Mouse (Mus musculus) spleen, postnatal 36 days (tissue): ENCODE results near the gene Upb1.
A peak's percentile ranks its signal among the peaks of the same experiment; 100 is the strongest.
"Not testable (repeated sequence)": the region's sequence is repeated elsewhere in the genome, so short reads cannot be mapped to it uniquely, and the experiment has no call there.

ENCODE experiments used
- DNase-seq, 2 experiments: peaks; one replicate each; pipeline ENCODE4 v3.0.0; 2022; ENCODE audit warnings: low spot score in 2 of 2, mixed read lengths in 1 of 2

Upb1 gene

GRCm38 (mm10) chr10:75400958-75401357 lies at the start of gene Upb1:
Gene Upb1 (plus strand): TSS chr10:75401115.
- no peak for DNase-seq

- DNase-seq = no peak
Observed at GRCm38 (mm10) chr10:75352541-75352940, 48.4 kb upstream of the Upb1 start.

- not testable (repeated sequence) for DNase-seq
Observed at GRCm38 (mm10) chr10:75353838-75354241, 47.1 kb upstream of the Upb1 start.

- DNase-seq = no peak
Observed at GRCm38 (mm10) chr10:75355341-75355740, 45.6 kb upstream of the Upb1 start.

- DNase-seq = not testable (repeated sequence)
Observed at GRCm38 (mm10) chr10:75364214-75364690, 36.7 kb upstream of the Upb1 start.

- no peak for DNase-seq
Observed at GRCm38 (mm10) chr10:75364796-75365195, 36.1 kb upstream of the Upb1 start.

- DNase-seq = peak; percentile 31 to 50
Observed at GRCm38 (mm10) chr10:75365231-75365633, 35.7 kb upstream of the Upb1 start.

GRCm38 (mm10) chr10:75373655-75374351 lies 27.1 kb upstream of the Upb1 start:
- DNase-seq = not testable (repeated sequence)

GRCm38 (mm10) chr10:75378688-75379087 lies 22.2 kb upstream of the Upb1 start:
- no peak for DNase-seq

GRCm38 (mm10) chr10:75390156-75390555 lies 10.8 kb upstream of the Upb1 start:
- DNase-seq = no peak

- DNase-seq = no peak
Observed at GRCm38 (mm10) chr10:75390832-75391231, 10.1 kb upstream of the Upb1 start.

- DNase-seq = no peak
Observed at GRCm38 (mm10) chr10:75394796-75395195, 6.1 kb upstream of the Upb1 start.

GRCm38 (mm10) chr10:75396966-75397365 lies 3.9 kb upstream of the Upb1 start:
- DNase-seq = no peak

GRCm38 (mm10) chr10:75405916-75406315 lies 5.0 kb downstream of the Upb1 start:
- no peak for DNase-seq

GRCm38 (mm10) chr10:75406755-75407154 lies 5.8 kb downstream of the Upb1 start:
- no peak for DNase-seq

GRCm38 (mm10) chr10:75407741-75408140 lies 6.8 kb downstream of the Upb1 start:
- no peak for DNase-seq

- DNase-seq = peak; percentile 49 to 50
Observed at GRCm38 (mm10) chr10:75411343-75412113, 10.6 kb downstream of the Upb1 start.

GRCm38 (mm10) chr10:75412114-75413103 lies 11.5 kb downstream of the Upb1 start:
- no peak for DNase-seq

- DNase-seq = no peak
Observed at GRCm38 (mm10) chr10:75414925-75415324, 14.0 kb downstream of the Upb1 start.

GRCm38 (mm10) chr10:75417363-75418042 lies 16.6 kb downstream of the Upb1 start:
- no peak for DNase-seq

GRCm38 (mm10) chr10:75418747-75419146 lies 17.8 kb downstream of the Upb1 start:
- DNase-seq = no peak
